ENCODE assay signal across 26 mouse cellular contexts in genomic region chr2:104173431-104173830, GRCm38 (mm10). TPM values are rescaled to one million over a fixed set of nuclear protein-coding genes. Genes with fewer than 3 reads are reported as not detected.
A peak's percentile ranks its signal among the peaks of the same experiment; 100 is the strongest.
DNase-seq lines count a peak whose midpoint lies in the region; ATAC-seq and TF ChIP-seq lines count a peak whose summit lies in the region.
"Had no signal": no experiment of that assay in that cellular context is flagged by ENCODE, and none has a peak within 500 bp of the region (broad histone marks: within the 10 kb centered on the region; RNA-seq: fewer than 3 reads in every experiment).

No protein-coding gene starts in this region.

- no peaks in the 10 kb centered on the region for H3K27me3 ChIP-seq in lung, embryonic 14.5 days (ENCODE audit: insufficient read depth, low read length)
- H3K27me3 ChIP-seq: forebrain, embryonic 13.5 days; hindbrain, embryonic 12.5 days; hindbrain, embryonic 15.5 days had no signal

- ATAC-seq in CD4-positive, CD25-positive, alpha-beta regulatory T cell, adult 4 months = no peak
- ATAC-seq in lung, embryonic 14.5 days (ENCODE audit: insufficient read depth) = no peak
- ATAC-seq: forebrain, embryonic 13.5 days; forebrain, embryonic 16.5 days had no signal

- WGBS in lung, embryonic 14.5 days = 81% methylated on average over 3 of the region's 3 CpGs

- DNase-seq in CD4-positive, CD25-positive, alpha-beta regulatory T cell, adult 2 months (ENCODE audit: low read depth, low spot score) = peak; percentile 15
- DNase-seq in lung, embryonic 14.5 days = no peak
- no peak for DNase-seq in lung, adult 18-20 months
- DNase-seq in ES-E14 (ENCODE audit: low read depth, low spot score) = peak; percentile 11
- DNase-seq in induced T-regulatory cell, adult 2 months (ENCODE audit: low read depth) = peak; percentile 39
- DNase-seq in frontal cortex, postnatal 10 days (ENCODE audit: low spot score in 2 of 2) = no peak
- no peak for DNase-seq in kidney, postnatal 4 days
- DNase-seq: adrenal gland, postnatal 10 days; adrenal gland, postnatal 36 days; cerebellum, adult 18-20 months; cerebellum, adult 9-10 months; cerebellum, postnatal 14 days; gastrocnemius, adult 2 months; gastrocnemius, postnatal 14 days; heart, adult 11 months had no signal

- no peaks in the 10 kb centered on the region for H3K36me3 ChIP-seq in lung, embryonic 14.5 days (ENCODE audit: insufficient read depth)
- no peaks in the 10 kb centered on the region for H3K36me3 ChIP-seq in ES-E14 (ENCODE audit: control insufficient read depth, insufficient read depth, low read length, poor library complexity, severe bottlenecking)
- H3K36me3 ChIP-seq: forebrain, embryonic 10.5 days; hindbrain, embryonic 12.5 days; hindbrain, embryonic 15.5 days had no signal

- no peak overlapping the region for H3K4me2 ChIP-seq in lung, embryonic 14.5 days
- H3K4me2 ChIP-seq: forebrain, embryonic 13.5 days; heart, embryonic 11.5 days; hindbrain, embryonic 12.5 days; hindbrain, embryonic 15.5 days had no signal

- in situ Hi-C loops in ES-E14 (cut with MboI; ENCODE audit: low sequenced_read_pairs in 2 of 2, unreplicated experiment in 2 of 2) = no loop called here

- no peak overlapping the region for H3K9ac ChIP-seq in lung, embryonic 14.5 days
- no peak overlapping the region for H3K9ac ChIP-seq in ES-E14 (ENCODE audit: insufficient read depth, low read depth, low read length, poor library complexity, severe bottlenecking)
- H3K9ac ChIP-seq: forebrain, embryonic 13.5 days; hindbrain, embryonic 12.5 days; hindbrain, embryonic 15.5 days had no signal

- peaks cover 18% of the 10 kb centered on the region for H3K4me1 ChIP-seq in lung, embryonic 14.5 days (ENCODE audit: insufficient read depth)
- H3K4me1 ChIP-seq in ES-E14 (ENCODE audit: control insufficient read depth in 2 of 2, insufficient read depth in 2 of 2, low read length in 2 of 2, poor library complexity in 1 of 2) = peaks cover 0 to 3% of the 10 kb centered on the region in 2 experiments; a peak in 1 of 4 replicates

- 0 out of 2 replicates have a peak, but pooled peaks have one; percentile 12 for TF ChIP-seq CTCF in lung, embryonic 14.5 days (IDR thresholded peaks at IDR 0.05; ENCODE audit: low read depth)

- no peaks in the 10 kb centered on the region for H3K9me3 ChIP-seq in lung, embryonic 14.5 days (ENCODE audit: low read depth, low read length)
- H3K9me3 ChIP-seq in ES-E14 (ENCODE audit: control insufficient read depth, insufficient read depth, low read depth, low read length) = no peaks in the 10 kb centered on the region
- H3K9me3 ChIP-seq: forebrain, embryonic 10.5 days; forebrain, embryonic 13.5 days; hindbrain, embryonic 12.5 days; hindbrain, embryonic 15.5 days had no signal

- H3K27ac ChIP-seq in lung, embryonic 14.5 days (ENCODE audit: low read depth) = no peak overlapping the region
- H3K27ac ChIP-seq in ES-E14 (ENCODE audit: insufficient read depth, low read depth, low read length, poor library complexity, severe bottlenecking) = no peak overlapping the region
- H3K27ac ChIP-seq: forebrain, embryonic 10.5 days; forebrain, embryonic 13.5 days; gastrocnemius, adult 2 months; hindbrain, embryonic 12.5 days; hindbrain, embryonic 15.5 days had no signal

- no peak overlapping the region for H3K4me3 ChIP-seq in lung, embryonic 14.5 days (ENCODE audit: low read depth, low read length)
- H3K4me3 ChIP-seq in ES-E14 (ENCODE audit: insufficient read depth in 1 of 2, low read depth in 1 of 2, low read length in 2 of 2, poor library complexity in 1 of 2, severe bottlenecking in 1 of 2) = no peak overlapping the region
- H3K4me3 ChIP-seq: forebrain, embryonic 10.5 days; forebrain, embryonic 13.5 days; gastrocnemius, adult 2 months; hindbrain, embryonic 12.5 days; hindbrain, embryonic 15.5 days had no signal

TF ChIP-seq in ES-E14, 5 proteins besides CTCF, POLR2A, EP300 and RAD21:
- TF ChIP-seq CHD2 (IDR thresholded peaks at IDR 0.05; ENCODE audit: low read depth, low read length) (no peak), MAFK (IDR thresholded peaks at IDR 0.05; ENCODE audit: insufficient read depth, low read depth, low read length) (no peak), ZC3H11A (IDR thresholded peaks at IDR 0.05; ENCODE audit: borderline replicate concordance, low read depth, low read length) (no peak; the same call in 1 of the 2 replicates), HCFC1 (IDR thresholded peaks at IDR 0.05; ENCODE audit: borderline replicate concordance, insufficient read depth, low read length) (no peak), ZNF384 (IDR thresholded peaks at IDR 0.05; ENCODE audit: low read depth, low read length) (no peak)

RNA-seq across cellular contexts. Expression of gene A930018P22Rik, which starts 50.9 kb away (rescaled TPM):
- polyA plus RNA-seq in CD4-positive, CD25-positive, alpha-beta regulatory T cell, adult 4 months (2017; shearing (Covaris generic)) = not detected
- polyA plus RNA-seq in lung, embryonic 14.5 days (2014; fragmentation: Nextera tagmentation; extraction: Ambion mirVana) = not detected in 2 replicates
- total RNA-seq in ES-E14 (2012; rRNA removed) = 0.32 TPM in 1 of 2 replicates, not detected in the other
- total RNA-seq: hematopoietic stem cell, adult 5-6 weeks had no signal
- polyA plus RNA-seq: embryonic facial prominence, embryonic 11.5 days; embryonic facial prominence, embryonic 14.5 days; forebrain, embryonic 10.5 days; forebrain, embryonic 13.5 days; forebrain, embryonic 16.5 days; heart, embryonic 14.5 days; hindbrain, embryonic 12.5 days; hindbrain, embryonic 15.5 days had no signal

Comparison
In these comparisons a context has a peak if more than half of its experiments do, and no peak if none do; other contexts are left out.
1. DNase-seq: peak in CD4-positive, CD25-positive, alpha-beta regulatory T cell, adult 2 months (single experiment), ES-E14 (single experiment) and induced T-regulatory cell, adult 2 months (single experiment); none in lung, embryonic 14.5 days (single experiment), lung, adult 18-20 months (0 of 2), frontal cortex, postnatal 10 days (0 of 2) and kidney, postnatal 4 days (0 of 2).